Mouse (Mus musculus) effector memory CD4-positive, alpha-beta T cell, adult 7 months (primary cell): ENCODE results near the gene Prpf40a. TPM values are rescaled to one million over a fixed set of nuclear protein-coding genes. Genes with fewer than 3 reads are reported as not detected.

Experiments
- polyA plus RNA-seq: library from polyadenylated mRNA; unstranded; fragments of 100-300 nt; shearing (Covaris generic); gene quantifications from one replicate; pipeline ENCODE4 v1.2.1, GENCODE M21; 2017

Gene Prpf40a
- polyA plus RNA-seq: 113 TPM

DNA sequence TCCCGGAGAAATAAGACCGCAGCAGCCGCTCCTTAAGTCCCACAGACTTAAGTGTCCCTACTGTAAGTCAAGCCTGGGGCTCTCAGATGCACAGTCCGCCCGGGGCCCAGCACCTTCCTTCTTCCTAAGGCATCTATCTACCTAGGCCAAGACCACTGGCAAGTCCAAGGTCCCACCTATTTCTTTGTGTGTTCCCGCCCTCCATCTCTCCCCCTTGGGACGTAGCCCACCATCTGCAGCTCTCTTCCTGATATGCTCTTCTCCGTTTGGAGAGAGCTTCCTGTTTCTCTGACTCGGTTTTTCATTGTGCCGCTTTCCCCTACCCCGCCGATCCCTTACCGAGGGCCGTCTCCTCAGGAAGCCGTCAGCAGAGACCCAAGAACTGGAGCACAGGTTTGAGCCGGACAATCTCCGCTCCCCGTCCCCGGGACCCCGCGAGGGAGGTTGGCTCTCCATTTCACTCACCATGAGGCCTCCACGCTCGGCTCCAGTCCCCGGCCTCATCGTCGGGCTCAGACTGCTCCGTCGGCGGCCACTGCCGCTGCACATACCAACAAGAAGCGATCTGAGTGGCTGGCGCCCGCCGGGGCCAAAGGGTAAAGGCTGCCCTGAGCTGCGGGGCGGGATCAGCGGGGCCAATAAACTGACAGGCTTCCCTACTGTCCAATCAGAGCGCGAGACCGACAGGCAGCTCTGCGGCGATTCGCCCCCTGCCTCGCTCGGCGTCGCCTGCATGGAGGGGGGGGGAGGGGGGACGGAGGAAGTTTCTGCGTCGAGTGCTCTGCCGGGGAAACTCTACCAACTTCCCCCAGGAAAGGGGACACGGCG lies at the start of gene Prpf40a:
Prpf40a (minus strand) TSS at position 601 of the 828 bp plus-strand sequence.

GRCm38 (mm10) chr2:53191523-53192220 lies 588 bp upstream of the Prpf40a start, which contains the start of gene Arl6ip6:
Arl6ip6 (plus strand) TSS chr2:53191726.

Other genes with a start within 250 kb of the Prpf40a start
- 28.0 TPM for gene Arl6ip6, start 442 bp upstream of the Prpf40a start, polyA plus RNA-seq